Mouse (Mus musculus) CD4-positive, CD25-positive, alpha-beta regulatory T cell, adult 2 months (primary cell): ENCODE data around the gene Olfr969.
"Not testable (repeated sequence)": the region's sequence is repeated elsewhere in the genome, so short reads cannot be mapped to it uniquely, and the experiment has no call there.

Experiments
- DNase-seq: peaks from one replicate; pipeline ENCODE4 v3.0.0-alpha.2; 2012; ENCODE audit warnings: low read depth, low spot score

The Olfr969 gene

GRCm38 (mm10) chr9:39790558-39790957 lies at the start of gene Olfr969:
Gene Olfr969 (plus strand): TSS chr9:39790945.
- no peak for DNase-seq

GRCm38 (mm10) chr9:39745949-39746348 lies 44.8 kb upstream of the Olfr969 start, which contains the start of gene Olfr967:
Gene Olfr967 (plus strand): TSS chr9:39746249.
- DNase-seq: no peak

GRCm38 (mm10) chr9:39746428-39746827 lies 44.3 kb upstream of the Olfr969 start:
- DNase-seq: no peak

GRCm38 (mm10) chr9:39783153-39783552 lies 7.6 kb upstream of the Olfr969 start, which contains the start of gene Olfr968:
Gene Olfr968 (minus strand): TSS chr9:39783253.
- DNase-seq: no peak

GRCm38 (mm10) chr9:39808560-39808959 lies 17.8 kb downstream of the Olfr969 start, which contains the start of gene Olfr970:
Gene Olfr970 (plus strand): TSS chr9:39808860.
- no peak for DNase-seq

- not testable (repeated sequence) for DNase-seq
Observed at GRCm38 (mm10) chr9:39836576-39836975, 45.8 kb downstream of the Olfr969 start, which contains the start of gene Olfr971. Gene Olfr971 (plus strand): TSS chr9:39836876.
